12 mouse cellular contexts compared by ENCODE assay signal in the genomic region with DNA sequence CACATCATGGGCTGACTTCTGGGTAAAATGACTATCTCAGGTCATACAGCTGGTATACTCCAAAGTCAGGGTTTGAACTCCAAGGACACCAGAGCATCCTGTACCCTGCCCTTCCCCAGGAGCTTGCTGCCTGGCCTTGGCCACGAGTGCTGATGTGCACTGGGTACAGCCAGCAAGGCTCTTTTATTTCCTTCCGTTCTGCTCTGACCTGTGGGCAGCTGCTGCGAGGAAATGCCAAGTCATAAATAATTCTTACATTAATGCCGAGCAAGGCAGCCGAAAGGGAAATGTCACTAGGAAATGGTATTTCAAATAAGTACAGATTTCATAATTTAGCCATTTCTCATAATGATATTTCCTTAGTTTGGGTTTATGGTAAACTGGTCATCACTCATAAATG. TPM values are rescaled to one million over a fixed set of nuclear protein-coding genes. Genes with fewer than 3 reads are reported as not detected.
DNase-seq lines count a peak whose midpoint lies in the region; ATAC-seq and TF ChIP-seq lines count a peak whose summit lies in the region.
"Had no signal": no experiment of that assay in that cellular context is flagged by ENCODE, and none has a peak within 500 bp of the region (broad histone marks: within the 10 kb centered on the region; RNA-seq: fewer than 3 reads in every experiment).

No protein-coding gene starts in this region.

- ATAC-seq in kidney, embryonic 16.5 days (ENCODE audit: low FRiP score, low TSS enrichment) = peak; percentile 78
- ATAC-seq in lung, postnatal 0 days = peak; percentile 65

- H3K27me3 ChIP-seq in kidney, embryonic 16.5 days (ENCODE audit: insufficient read depth, low read length) = no peaks in the 10 kb centered on the region
- no peaks in the 10 kb centered on the region for H3K27me3 ChIP-seq in lung, postnatal 0 days (replicated peaks; ENCODE audit: insufficient read depth, low read length)
- H3K27me3 ChIP-seq in hindbrain, embryonic 10.5 days (ENCODE audit: insufficient read depth, poor library complexity, severe bottlenecking) = no peaks in the 10 kb centered on the region

- TF ChIP-seq EP300 in lung, postnatal 0 days (IDR thresholded peaks at IDR 0.05) = peak; percentile 47

- WGBS in kidney, embryonic 16.5 days = 22% methylated on average over 5 of the region's 5 CpGs
- 39% methylated on average over 5 of the region's 5 CpGs for WGBS in lung, postnatal 0 days
- WGBS in hindbrain, embryonic 10.5 days = 80% methylated on average over 5 of the region's 5 CpGs

- no peaks in the 10 kb centered on the region for H3K9me3 ChIP-seq in kidney, embryonic 16.5 days (ENCODE audit: low read length)
- H3K9me3 ChIP-seq in lung, postnatal 0 days (ENCODE audit: low read length) = no peaks in the 10 kb centered on the region
- no peaks in the 10 kb centered on the region for H3K9me3 ChIP-seq in hindbrain, embryonic 10.5 days
- H3K9me3 ChIP-seq: liver, embryonic 13.5 days had no signal

- TF ChIP-seq CTCF in lung, postnatal 0 days (IDR thresholded peaks at IDR 0.05) = no peak

- no peak overlapping the region for H3K9ac ChIP-seq in kidney, embryonic 16.5 days (replicated peaks; ENCODE audit: low read length)
- H3K9ac ChIP-seq in lung, postnatal 0 days (replicated peaks; ENCODE audit: low read depth) = no peak overlapping the region
- H3K9ac ChIP-seq: liver, embryonic 13.5 days had no signal

- no peak overlapping the region for H3K4me2 ChIP-seq in kidney, embryonic 16.5 days (replicated peaks; ENCODE audit: low read depth, low read length)
- no peak overlapping the region for H3K4me2 ChIP-seq in lung, postnatal 0 days (replicated peaks; ENCODE audit: low read depth, low read length)
- H3K4me2 ChIP-seq: liver, embryonic 13.5 days had no signal

- no peaks in the 10 kb centered on the region for H3K36me3 ChIP-seq in kidney, embryonic 16.5 days (ENCODE audit: insufficient read depth, low read length)
- no peaks in the 10 kb centered on the region for H3K36me3 ChIP-seq in lung, postnatal 0 days (ENCODE audit: insufficient read depth, low read length)
- no peaks in the 10 kb centered on the region for H3K36me3 ChIP-seq in hindbrain, embryonic 10.5 days
- H3K36me3 ChIP-seq: liver, embryonic 13.5 days had no signal

- H3K27ac ChIP-seq in kidney, embryonic 16.5 days (ENCODE audit: low read length) = no peak overlapping the region
- H3K27ac ChIP-seq in lung, postnatal 0 days (ENCODE audit: low read length) = no peak overlapping the region
- no peak overlapping the region for H3K27ac ChIP-seq in hindbrain, embryonic 10.5 days

- H3K4me1 ChIP-seq in kidney, embryonic 16.5 days (ENCODE audit: insufficient read depth, low read length) = 0 out of 2 replicates have a peak, but pooled peaks cover 5% of the 10 kb centered on the region
- H3K4me1 ChIP-seq in lung, postnatal 0 days (ENCODE audit: insufficient read depth, low read depth, low read length) = 0 out of 2 replicates have a peak, but pooled peaks cover 3% of the 10 kb centered on the region
- no peaks in the 10 kb centered on the region for H3K4me1 ChIP-seq in hindbrain, embryonic 10.5 days (replicated peaks)

- H3K4me3 ChIP-seq in kidney, embryonic 16.5 days (ENCODE audit: low read length) = no peak overlapping the region
- no peak overlapping the region for H3K4me3 ChIP-seq in lung, postnatal 0 days (ENCODE audit: low read depth, low read length)
- no peak overlapping the region for H3K4me3 ChIP-seq in hindbrain, embryonic 10.5 days
- H3K4me3 ChIP-seq: liver, embryonic 13.5 days had no signal

- DNase-seq in adrenal gland, adult (ENCODE audit: inconsistent age in 2 of 2, low spot score in 1 of 2) = peak; percentile 82 to 85
- DNase-seq in adrenal gland, postnatal 25 days = no peak
- DNase-seq in adrenal gland, adult 2 months = peak; percentile 68
- DNase-seq in lung, postnatal 0 days (ENCODE audit: low spot score) = peak; percentile 37
- no peak for DNase-seq in hindbrain, embryonic 10.5 days (ENCODE audit: low spot score)
- no peak for DNase-seq in thymus, postnatal 4 days
- no peak for DNase-seq in thymus, postnatal 36 days
- DNase-seq: liver, embryonic 13.5 days had no signal

RNA-seq across cellular contexts. Expression of a gene that starts 27.3 kb away (rescaled TPM):
- total RNA-seq in adrenal gland, postnatal 25 days (2021) = not detected in 2 replicates
- total RNA-seq in adrenal gland, adult 2 months (2021) = not detected
- polyA plus RNA-seq in adrenal gland, adult 2 months (2012; rRNA removed) = not detected in 2 replicates
- polyA plus RNA-seq in kidney, embryonic 16.5 days (2015; fragmentation: Nextera tagmentation; extraction: Ambion mirVana) = not detected in 2 replicates
- polyA plus RNA-seq in lung, postnatal 0 days (2015; fragmentation: Nextera tagmentation; extraction: Ambion mirVana) = not detected in 2 replicates
- not detected in 2 replicates for polyA plus RNA-seq in hindbrain, embryonic 10.5 days (2016; fragmentation: Nextera tagmentation; extraction: Ambion mirVana)
- polyA plus RNA-seq: hindbrain, embryonic 11.5 days; large intestine, adult 2 months; liver, embryonic 13.5 days; testis, adult 2 months had no signal

RNA-seq across cellular contexts. Expression of a gene that starts 30.0 kb away (rescaled TPM):
- not detected in 2 replicates for total RNA-seq in adrenal gland, postnatal 25 days (2021)
- total RNA-seq in adrenal gland, adult 2 months (2021) = not detected
- not detected in 2 replicates for polyA plus RNA-seq in adrenal gland, adult 2 months (2012; rRNA removed)
- polyA plus RNA-seq in kidney, embryonic 16.5 days (2015; fragmentation: Nextera tagmentation; extraction: Ambion mirVana) = 1.1 and 1.7 TPM in 2 replicates
- polyA plus RNA-seq in lung, postnatal 0 days (2015; fragmentation: Nextera tagmentation; extraction: Ambion mirVana) = 0.07 TPM in 1 of 2 replicates, not detected in the other
- polyA plus RNA-seq in hindbrain, embryonic 10.5 days (2016; fragmentation: Nextera tagmentation; extraction: Ambion mirVana) = 0.13 TPM in 1 of 2 replicates, not detected in the other
- polyA plus RNA-seq: hindbrain, embryonic 11.5 days; liver, embryonic 13.5 days; testis, adult 2 months had no signal

RNA-seq across cellular contexts. Expression of a gene that starts 41.0 kb away (rescaled TPM):
- 56.4 and 58.6 TPM in 2 replicates for total RNA-seq in adrenal gland, postnatal 25 days (2021)
- total RNA-seq in adrenal gland, adult 2 months (2021) = 10 to 100 TPM; 52.7 to 54.5 TPM
- polyA plus RNA-seq in adrenal gland, adult 2 months (2012; rRNA removed) = 25.7 and 33.3 TPM in 2 replicates
- polyA plus RNA-seq in kidney, embryonic 16.5 days (2015; fragmentation: Nextera tagmentation; extraction: Ambion mirVana) = 28.0 and 28.2 TPM in 2 replicates
- polyA plus RNA-seq in lung, postnatal 0 days (2015; fragmentation: Nextera tagmentation; extraction: Ambion mirVana) = 28.3 and 34.8 TPM in 2 replicates
- 27.6 and 34.5 TPM in 2 replicates for polyA plus RNA-seq in hindbrain, embryonic 10.5 days (2016; fragmentation: Nextera tagmentation; extraction: Ambion mirVana)

Comparison
In these comparisons a context has a peak if more than half of its experiments do, and no peak if none do; other contexts are left out.
1. DNase-seq: peak in adrenal gland, adult (2 of 2), adrenal gland, adult 2 months (single experiment) and lung, postnatal 0 days (single experiment); none in adrenal gland, postnatal 25 days (single experiment), hindbrain, embryonic 10.5 days (single experiment), thymus, postnatal 4 days (single experiment) and thymus, postnatal 36 days (0 of 2).